Mouse (Mus musculus): Measurements from ENCODE around the gene Gpr160. TPM values are rescaled to one million over a fixed set of nuclear protein-coding genes. Genes with fewer than 3 reads are reported as not detected.
"Not testable (repeated sequence)": the region's sequence is repeated elsewhere in the genome, so short reads cannot be mapped to it uniquely, and the experiment has no call there.

The Gpr160 gene
- 1 to 10 TPM; 4.1 to 5.2 TPM for polyA plus RNA-seq (2017; shearing (Covaris generic))

GRCm38 (mm10) chr3:30855604-30856458 is at the start of gene Gpr160:
TSS of gene Gpr160 (plus strand) at chr3:30855950.
- ATAC-seq, result peak; percentile 85

GRCm38 (mm10) chr3:30812881-30813280 is 42.9 kb upstream of the Gpr160 start:
- ATAC-seq, result no peak

GRCm38 (mm10) chr3:30818630-30819125 is 37.1 kb upstream of the Gpr160 start:
- ATAC-seq, result no peak

GRCm38 (mm10) chr3:30822163-30822562 is 33.6 kb upstream of the Gpr160 start:
- ATAC-seq, result no peak

- no peak for ATAC-seq
Observed at GRCm38 (mm10) chr3:30826069-30826468, 29.7 kb upstream of the Gpr160 start.

GRCm38 (mm10) chr3:30831848-30832606 is 23.7 kb upstream of the Gpr160 start:
- ATAC-seq, result no peak

GRCm38 (mm10) chr3:30833254-30833653 is 22.5 kb upstream of the Gpr160 start:
- ATAC-seq, result no peak

- no peak for ATAC-seq
Observed at GRCm38 (mm10) chr3:30845755-30846154, 10.0 kb upstream of the Gpr160 start.

GRCm38 (mm10) chr3:30847413-30847812 is 8.3 kb upstream of the Gpr160 start:
- no peak for ATAC-seq

GRCm38 (mm10) chr3:30851422-30851821 is 4.3 kb upstream of the Gpr160 start:
- ATAC-seq, result no peak

- no peak for ATAC-seq
Observed at GRCm38 (mm10) chr3:30853596-30853995, 2.2 kb upstream of the Gpr160 start.

GRCm38 (mm10) chr3:30859599-30859998 is 3.8 kb downstream of the Gpr160 start:
- ATAC-seq, result not testable (repeated sequence)

GRCm38 (mm10) chr3:30860705-30861104 is 5.0 kb downstream of the Gpr160 start:
- no peak for ATAC-seq

- ATAC-seq, result no peak
Observed at GRCm38 (mm10) chr3:30863712-30864435, 8.1 kb downstream of the Gpr160 start.

GRCm38 (mm10) chr3:30864640-30865039 is 8.9 kb downstream of the Gpr160 start:
- ATAC-seq, result no peak

- ATAC-seq, result no peak
Observed at GRCm38 (mm10) chr3:30868176-30868575, 12.4 kb downstream of the Gpr160 start.

- peak; percentile 63 for ATAC-seq
Observed at GRCm38 (mm10) chr3:30868625-30869024, 12.9 kb downstream of the Gpr160 start.

- ATAC-seq, result no peak
Observed at GRCm38 (mm10) chr3:30869995-30870394, 14.2 kb downstream of the Gpr160 start.

- no peak for ATAC-seq
Observed at GRCm38 (mm10) chr3:30876709-30877108, 21.0 kb downstream of the Gpr160 start.

GRCm38 (mm10) chr3:30887449-30887848 is 31.7 kb downstream of the Gpr160 start:
- ATAC-seq, result no peak

GRCm38 (mm10) chr3:30889014-30889413 is 33.3 kb downstream of the Gpr160 start:
- no peak for ATAC-seq

- ATAC-seq, result no peak
Observed at GRCm38 (mm10) chr3:30896721-30897120, 41.0 kb downstream of the Gpr160 start.

GRCm38 (mm10) chr3:30899407-30899806 is 43.7 kb downstream of the Gpr160 start:
- no peak for ATAC-seq

Measured in CD4-positive, CD25-positive, alpha-beta regulatory T cell, adult 4 months (primary cell).